In the genomic region with DNA sequence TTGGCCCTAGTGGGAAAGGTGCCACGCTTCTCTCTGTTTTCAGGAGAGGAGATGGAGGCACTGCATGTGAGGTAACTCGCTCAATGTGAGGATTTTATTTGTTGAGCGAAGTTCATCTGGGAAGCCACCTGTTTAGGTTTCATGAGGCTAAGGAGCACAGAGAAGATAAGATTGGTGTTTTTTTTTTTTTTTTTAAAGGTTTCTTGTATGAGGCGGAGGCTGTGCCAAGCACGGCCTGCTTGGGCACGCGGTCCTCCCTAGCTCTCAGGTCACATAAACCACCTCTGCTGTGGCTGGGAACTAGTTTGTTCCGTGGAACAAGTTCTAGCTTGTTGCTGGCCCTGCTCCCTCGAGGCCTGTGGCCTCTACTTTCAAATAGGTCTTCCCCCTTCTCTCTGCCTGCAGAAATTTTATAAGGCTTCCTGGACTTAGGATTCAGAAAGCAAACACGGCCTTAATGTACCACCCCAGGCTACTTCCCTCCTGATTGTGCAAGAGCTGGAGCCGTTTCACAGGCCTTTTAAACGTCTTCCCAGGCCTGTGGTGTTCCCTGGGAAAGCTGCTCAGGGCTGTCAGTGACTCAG, we compare ENCODE assay signal across 9 mouse cellular contexts. TPM values are rescaled to one million over a fixed set of nuclear protein-coding genes. Genes with fewer than 3 reads are reported as not detected.
DNase-seq lines count a peak whose midpoint lies in the region; TF ChIP-seq lines count a peak whose summit lies in the region.
"Had no signal": no experiment of that assay in that cellular context is flagged by ENCODE, and none has a peak within 500 bp of the region (broad histone marks: within the 10 kb centered on the region; RNA-seq: fewer than 3 reads in every experiment).

No protein-coding gene starts in this region.

- TF ChIP-seq POLR2A in bone marrow macrophage, adult 2 months (IDR thresholded peaks at IDR 0.05; ENCODE audit: borderline replicate concordance, low read depth, low read length): no peak

- 73% methylated on average over 12 of the region's 12 CpGs for WGBS in heart, embryonic 10.5 days

- no peak overlapping the region for H3K4me3 ChIP-seq in heart, embryonic 10.5 days
- no peak overlapping the region for H3K4me3 ChIP-seq in bone marrow macrophage, adult 2 months (ENCODE audit: insufficient read depth, low read length)

- intact Hi-C loops in heart, postnatal 36 days (cut with DNase I): loop anchor here (5.0 kb wide), 1 partner anchor 112 kb away; no protein-coding TSS in a partner anchor
- intact Hi-C loops in left cerebral cortex, postnatal 10 days (cut with DNase I): loop anchor here (5.0 kb wide), 1 partner anchor 42 kb away; no protein-coding TSS in a partner anchor

- no peaks in the 10 kb centered on the region for H3K9me3 ChIP-seq in heart, embryonic 10.5 days

- peak; percentile 38 to 52 for DNase-seq in heart, postnatal 36 days
- no peak for DNase-seq in heart, embryonic 10.5 days (ENCODE audit: low spot score)
- peak; percentile 27 to 73 for DNase-seq in kidney, postnatal 25 days
- DNase-seq in skeletal muscle tissue, adult 2 months (ENCODE audit: low read depth, low spot score): peak; percentile 62
- DNase-seq in left cerebral cortex, postnatal 10 days (ENCODE audit: extremely low spot score in 1 of 2, low spot score in 2 of 2): no peak
- no peak for DNase-seq in adrenal gland, postnatal 10 days
- no peak for DNase-seq in layer of hippocampus, postnatal 10 days (ENCODE audit: low spot score in 2 of 2)

- peaks cover 21% of the 10 kb centered on the region; the same call in 1 of the 2 replicates for H3K4me1 ChIP-seq in heart, embryonic 10.5 days
- peaks cover 25% of the 10 kb centered on the region for H3K4me1 ChIP-seq in bone marrow macrophage, adult 2 months (ENCODE audit: control insufficient read depth, insufficient read depth, low read length)

- no peak overlapping the region for H3K27ac ChIP-seq in heart, embryonic 10.5 days
- H3K27ac ChIP-seq in bone marrow macrophage, adult 2 months (ENCODE audit: insufficient read depth, low read depth, low read length): peak overlapping the region; percentile 46
- H3K27ac ChIP-seq: macrophage had no signal

- no peak for TF ChIP-seq CTCF in bone marrow macrophage, adult 2 months (IDR thresholded peaks at IDR 0.05; ENCODE audit: low read depth, low read length)

- H3K36me3 ChIP-seq in heart, embryonic 10.5 days: no peaks in the 10 kb centered on the region

- peaks cover 3% of the 10 kb centered on the region; the same call in 1 of the 2 replicates for H3K27me3 ChIP-seq in heart, embryonic 10.5 days (ENCODE audit: insufficient read depth, poor library complexity, severe bottlenecking)

RNA-seq across cellular contexts. Expression of gene Pdcd4, which starts 2.6 kb away (rescaled TPM):
- 10 to 100 TPM; 23.1 to 27.5 TPM for total RNA-seq in heart, postnatal 36 days (2021)
- polyA plus RNA-seq in heart, embryonic 10.5 days (2016; fragmentation: Nextera tagmentation; extraction: Ambion mirVana): 31.4 and 35.0 TPM in 2 replicates
- 36.7 and 41.5 TPM in 2 replicates for polyA plus RNA-seq in bone marrow macrophage, adult 2 months (2012; ENCODE audit: insufficient read depth, insufficient read length, missing spikeins)
- total RNA-seq in left cerebral cortex, postnatal 10 days (2021): 100 to 1,000 TPM in 1 of 2 experiments, 10 to 100 TPM in 1; 92.7 to 103 TPM
- 100 to 1,000 TPM in 1 of 2 experiments, 10 to 100 TPM in 1; 92.2 to 104 TPM for total RNA-seq in adrenal gland, postnatal 10 days (2021)
- 100 to 1,000 TPM; 110 to 118 TPM for total RNA-seq in layer of hippocampus, postnatal 10 days (2021)

RNA-seq across cellular contexts. Expression of gene Shoc2, which starts 49.5 kb away (rescaled TPM):
- 10 to 100 TPM; 28.6 to 29.1 TPM for total RNA-seq in heart, postnatal 36 days (2021)
- 51.0 and 54.7 TPM in 2 replicates for polyA plus RNA-seq in heart, embryonic 10.5 days (2016; fragmentation: Nextera tagmentation; extraction: Ambion mirVana)
- polyA plus RNA-seq in bone marrow macrophage, adult 2 months (2012; ENCODE audit: insufficient read depth, insufficient read length, missing spikeins): 29.3 and 35.5 TPM in 2 replicates
- 10 to 100 TPM; 58.6 to 59.2 TPM for total RNA-seq in left cerebral cortex, postnatal 10 days (2021)
- total RNA-seq in adrenal gland, postnatal 10 days (2021): 10 to 100 TPM; 41.0 to 41.3 TPM
- 10 to 100 TPM; 50.3 to 56.3 TPM for total RNA-seq in layer of hippocampus, postnatal 10 days (2021)

RNA-seq across cellular contexts. Expression of gene Bbip1, which starts 49.8 kb away (rescaled TPM):
- 10 to 100 TPM; 34.9 to 36.2 TPM for total RNA-seq in heart, postnatal 36 days (2021)
- polyA plus RNA-seq in heart, embryonic 10.5 days (2016; fragmentation: Nextera tagmentation; extraction: Ambion mirVana): 63.5 and 69.3 TPM in 2 replicates
- 70.9 and 79.5 TPM in 2 replicates for polyA plus RNA-seq in bone marrow macrophage, adult 2 months (2012; ENCODE audit: insufficient read depth, insufficient read length, missing spikeins)
- total RNA-seq in left cerebral cortex, postnatal 10 days (2021): 10 to 100 TPM; 91.5 to 94.5 TPM
- total RNA-seq in adrenal gland, postnatal 10 days (2021): 10 to 100 TPM; 25.6 to 26.0 TPM
- total RNA-seq in layer of hippocampus, postnatal 10 days (2021): 10 to 100 TPM; 91.9 to 92.8 TPM

Comparison
In these comparisons a context has a peak if more than half of its experiments do, and no peak if none do; other contexts are left out.
1. DNase-seq: peak in heart, postnatal 36 days (2 of 2), kidney, postnatal 25 days (2 of 2) and skeletal muscle tissue, adult 2 months (single experiment); none in heart, embryonic 10.5 days (single experiment), left cerebral cortex, postnatal 10 days (0 of 2), adrenal gland, postnatal 10 days (single experiment) and layer of hippocampus, postnatal 10 days (0 of 2).